Mouse (Mus musculus): Measurements from ENCODE around the gene CN725425.

DNA sequence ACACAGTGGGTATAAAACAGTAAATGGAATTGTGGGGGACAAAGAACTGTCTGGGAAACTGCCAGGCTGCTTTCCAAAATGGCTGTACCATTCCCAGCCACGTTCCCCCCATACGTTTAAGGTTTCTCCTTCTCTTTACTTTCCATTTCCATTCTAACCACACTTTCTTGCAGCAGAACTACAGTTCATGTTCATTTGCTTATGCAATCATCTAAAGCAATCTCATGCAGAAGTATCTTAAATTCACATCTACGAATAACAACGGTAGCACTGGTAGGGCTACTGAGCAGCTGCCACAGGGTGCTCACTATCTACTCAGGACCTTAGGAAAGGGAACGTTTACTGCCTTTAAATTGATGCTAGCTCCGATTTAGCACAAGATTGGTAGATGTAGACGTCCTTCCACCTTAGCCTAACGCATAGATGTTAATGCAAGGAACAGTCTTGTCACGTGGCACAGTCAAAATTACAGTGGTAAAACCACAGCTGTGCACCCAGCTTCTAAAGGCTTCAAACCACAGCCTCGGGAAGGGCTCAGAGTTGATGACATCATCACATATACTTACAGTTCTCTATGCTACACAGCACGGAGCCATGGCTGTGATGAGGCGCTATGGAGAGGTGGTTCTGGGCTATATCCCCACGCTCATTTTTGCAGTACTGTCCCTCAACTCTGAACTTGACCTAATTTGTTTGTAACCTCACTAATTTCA lies 31.3 kb upstream of the CN725425 start:
- TF ChIP-seq CTCF (IDR thresholded peaks at IDR 0.05; ENCODE audit: borderline replicate concordance, control insufficient read depth, extremely low read depth, insufficient read depth, low read length, poor library complexity) (no peak), POLR2A (IDR thresholded peaks at IDR 0.05; ENCODE audit: control insufficient read depth, extremely low read depth, insufficient read depth, low read length, poor library complexity) (no peak)

All from thymus, adult 2 months (tissue).